Mouse (Mus musculus): Measurements from ENCODE around the gene Arfgap3. TPM values are rescaled to one million over a fixed set of nuclear protein-coding genes. Genes with fewer than 3 reads are reported as not detected.
"Not testable (repeated sequence)": the region's sequence is repeated elsewhere in the genome, so short reads cannot be mapped to it uniquely, and the experiment has no call there.

The Arfgap3 gene
- total RNA-seq, 2 experiments from 2014 or later = 12.3 to 16.0 TPM

- no peak for DNase-seq
Measured at GRCm38 (mm10) chr15:83293706-83294645, 56.1 kb downstream of the Arfgap3 start.

DNA sequence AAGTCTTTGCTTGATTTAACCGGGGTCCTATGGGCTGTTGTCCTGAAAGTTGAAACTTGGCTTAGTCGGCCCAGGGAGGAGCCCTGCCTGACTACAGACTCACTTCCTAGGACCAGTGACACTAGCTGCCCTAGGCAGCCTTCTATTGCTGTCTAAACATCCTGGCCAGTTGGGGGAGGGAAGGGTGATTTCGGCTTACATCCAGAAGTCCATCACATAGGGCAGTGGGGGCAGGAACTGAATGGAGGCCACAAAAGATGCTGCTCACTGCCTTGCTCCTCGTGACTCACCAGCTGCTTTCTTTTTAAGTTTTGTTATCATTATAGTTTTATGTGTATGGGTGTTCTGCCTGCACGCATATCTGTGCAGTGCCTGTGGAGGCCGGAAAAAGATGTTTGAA is 56.9 kb downstream of the Arfgap3 start:
- DNase-seq = no peak

GRCm38 (mm10) chr15:83292261-83293056 is 57.6 kb downstream of the Arfgap3 start:
- DNase-seq = no peak

GRCm38 (mm10) chr15:83290899-83291298 is 59.1 kb downstream of the Arfgap3 start:
- no peak for DNase-seq

GRCm38 (mm10) chr15:83284828-83285227 is 65.2 kb downstream of the Arfgap3 start:
- DNase-seq = no peak

- no peak for DNase-seq
Measured at GRCm38 (mm10) chr15:83282397-83282796, 67.7 kb downstream of the Arfgap3 start.

- no peak for DNase-seq
Measured at GRCm38 (mm10) chr15:83281303-83281702, 68.7 kb downstream of the Arfgap3 start.

DNA sequence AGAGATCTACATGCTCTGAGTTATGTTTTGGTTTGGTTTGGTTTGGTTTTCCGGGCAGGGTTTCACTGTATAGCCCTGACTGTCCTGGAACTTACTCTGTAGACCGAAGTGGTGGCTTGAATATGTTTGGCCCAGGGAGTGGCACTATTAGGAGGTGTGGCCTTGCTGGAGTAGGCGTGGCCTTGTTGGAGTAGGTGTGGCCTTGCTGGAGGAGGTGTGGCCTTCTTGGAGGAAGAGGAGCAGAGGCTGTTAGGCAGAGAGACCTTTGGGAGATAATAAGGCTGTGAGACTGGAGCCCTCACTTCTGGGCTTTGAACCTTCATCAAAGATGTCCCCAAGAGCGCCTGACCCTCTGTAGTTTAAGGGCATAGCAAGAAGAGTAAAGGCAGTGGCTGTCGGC is 71.5 kb downstream of the Arfgap3 start:
- DNase-seq = no peak

- DNase-seq = no peak
Measured at GRCm38 (mm10) chr15:83277451-83277850, 72.6 kb downstream of the Arfgap3 start.

GRCm38 (mm10) chr15:83274237-83274636 is 75.8 kb downstream of the Arfgap3 start:
- not testable (repeated sequence) for DNase-seq

- no peak for DNase-seq
Measured at GRCm38 (mm10) chr15:83273017-83273416, 77.0 kb downstream of the Arfgap3 start.

GRCm38 (mm10) chr15:83271221-83271620 is 78.8 kb downstream of the Arfgap3 start:
- DNase-seq = not testable (repeated sequence)

- DNase-seq = not testable (repeated sequence)
Measured at GRCm38 (mm10) chr15:83269985-83270384, 80.1 kb downstream of the Arfgap3 start.

GRCm38 (mm10) chr15:83268428-83268827 is 81.6 kb downstream of the Arfgap3 start:
- DNase-seq = not testable (repeated sequence)

DNA sequence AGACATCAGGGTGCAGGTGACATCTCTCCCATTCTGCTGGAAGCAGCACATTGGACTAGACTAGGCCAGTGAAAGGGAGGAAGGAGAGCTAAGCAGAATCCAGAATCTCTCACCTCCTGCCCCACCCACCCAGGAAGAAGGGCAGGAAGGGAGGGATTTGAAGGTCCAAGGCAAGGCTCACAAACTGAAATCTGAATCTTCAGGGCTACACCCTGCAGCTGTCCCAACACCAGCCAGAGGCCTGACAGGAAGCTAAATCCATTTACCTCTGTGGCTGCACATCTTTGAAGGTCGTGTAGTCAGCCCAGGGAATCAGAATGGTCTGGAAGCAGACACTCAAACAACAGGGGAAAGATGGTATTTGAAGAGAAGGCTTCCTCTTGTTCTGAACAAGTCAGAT is 84.8 kb downstream of the Arfgap3 start:
- no peak for DNase-seq

- DNase-seq = no peak
Measured at GRCm38 (mm10) chr15:83263405-83263804, 86.6 kb downstream of the Arfgap3 start.

DNA sequence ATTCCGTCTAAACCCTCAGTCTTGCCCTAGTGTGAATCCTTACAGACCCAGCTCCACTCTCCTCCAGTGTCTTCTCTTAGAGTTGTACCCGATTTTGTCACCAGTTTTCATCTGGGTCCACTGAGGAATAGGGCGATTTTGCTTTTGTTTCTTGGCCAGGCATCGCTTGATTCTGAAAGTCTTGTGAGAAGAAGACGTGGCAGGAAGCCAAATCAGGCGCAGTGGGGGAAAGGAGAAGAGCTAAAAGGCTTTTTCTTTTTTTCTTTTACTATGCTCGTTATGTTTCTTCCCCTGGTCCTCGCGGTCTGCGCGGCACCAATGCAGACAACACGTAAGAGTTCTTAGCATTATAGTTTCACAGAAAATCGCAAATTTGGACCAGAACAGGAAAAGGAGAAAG is 92.1 kb downstream of the Arfgap3 start:
- DNase-seq = peak; percentile 41

DNA sequence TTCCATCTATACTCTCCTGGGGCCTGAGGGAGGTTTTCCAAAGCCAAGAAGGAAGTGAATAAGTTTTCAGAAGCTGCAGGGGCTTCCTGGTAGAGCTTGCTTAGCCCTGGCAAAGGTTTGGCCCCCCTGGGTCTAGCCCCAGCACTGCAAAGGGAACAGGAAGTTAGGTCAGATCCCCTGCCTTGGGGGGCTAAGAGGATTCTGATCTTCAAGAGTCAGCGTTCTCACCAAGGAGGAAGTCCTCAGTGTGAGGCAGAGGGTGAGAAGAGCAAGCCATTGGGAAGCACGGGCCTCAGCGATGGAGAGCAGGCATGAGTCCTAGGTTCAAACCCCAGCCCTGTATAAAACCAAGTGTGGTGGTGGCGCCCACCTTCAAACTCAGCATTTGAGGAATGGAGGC is 93.6 kb downstream of the Arfgap3 start:
- no peak for DNase-seq

DNA sequence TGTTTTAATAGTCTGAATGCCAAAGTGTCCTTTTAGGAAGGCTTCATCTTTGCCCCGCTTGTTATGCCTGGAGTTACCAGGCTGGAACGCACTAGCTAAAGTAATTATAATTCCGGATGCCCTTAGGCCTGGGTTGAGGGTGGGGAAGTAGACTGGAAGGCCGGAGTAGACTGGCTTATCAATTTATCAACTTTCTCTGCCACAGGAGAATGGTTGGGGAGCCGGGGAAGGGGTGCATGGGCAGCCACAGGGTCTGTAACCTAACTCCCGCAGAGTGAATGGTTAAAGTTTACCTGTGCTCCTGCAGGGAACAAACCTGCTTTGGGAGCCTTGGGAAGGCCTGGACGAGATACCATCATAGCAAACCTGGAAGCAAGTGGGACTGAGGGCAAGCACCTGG is 94.1 kb downstream of the Arfgap3 start:
- DNase-seq = no peak

GRCm38 (mm10) chr15:83255191-83255782 is 94.8 kb downstream of the Arfgap3 start:
- no peak for DNase-seq

- DNase-seq = no peak
Measured at GRCm38 (mm10) chr15:83254372-83255070, 95.5 kb downstream of the Arfgap3 start.

GRCm38 (mm10) chr15:83252060-83252459 is 98.0 kb downstream of the Arfgap3 start:
- DNase-seq = peak; percentile 41

Measured in gastrocnemius, postnatal 10 days (tissue).